Mouse (Mus musculus): ENCODE measurements at regions not wholly inside any gene's neighbourhood (a gene's known extent, or its start where the extent isn't known, plus 50 kb on each side); places are given as distances from the start of the nearest gene placed in this dataset.

DNA sequence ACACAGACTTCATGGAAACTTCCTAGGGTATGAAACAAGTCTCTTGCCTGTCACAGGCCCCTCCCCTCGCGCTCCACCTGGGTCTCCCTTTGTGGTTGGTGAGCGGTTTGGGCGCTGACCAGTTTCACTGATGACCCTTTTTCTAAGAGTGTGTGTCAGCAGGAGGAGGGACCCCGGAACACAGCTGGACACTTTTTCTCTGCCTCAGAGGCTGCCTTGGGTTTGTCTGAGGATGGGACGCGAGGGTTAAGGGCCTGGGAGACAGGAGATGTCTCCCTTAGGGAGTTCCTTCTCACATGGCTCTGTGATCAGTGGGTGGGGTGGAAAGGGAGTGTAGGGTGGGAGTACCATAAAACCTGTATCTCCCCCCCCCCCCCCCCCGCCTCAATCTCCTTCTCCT, 115.8 kb upstream of the Haao start:
- DNase-seq (ENCODE audit: low spot score) = no peak

DNA sequence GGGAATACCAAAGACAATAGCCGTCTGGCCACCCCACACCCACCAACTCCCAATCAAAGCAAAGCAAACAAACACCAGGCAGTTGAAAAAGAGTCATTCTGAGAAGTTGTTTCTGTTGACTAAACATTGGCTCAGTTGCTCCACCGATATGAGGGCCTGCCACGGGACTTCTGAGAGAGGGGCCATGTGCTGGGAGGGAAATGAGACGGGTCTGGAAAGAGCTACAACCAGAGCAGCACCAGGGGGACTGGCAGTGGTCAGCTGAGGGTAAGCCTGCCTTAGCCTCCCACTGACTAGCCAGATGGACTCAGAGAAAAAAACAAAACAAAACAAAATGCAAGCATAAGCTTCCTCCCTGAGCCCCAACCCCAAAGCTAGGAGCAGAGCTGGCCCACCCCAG, 115.1 kb upstream of the Haao start:
- DNase-seq (ENCODE audit: low spot score) = no peak

DNA sequence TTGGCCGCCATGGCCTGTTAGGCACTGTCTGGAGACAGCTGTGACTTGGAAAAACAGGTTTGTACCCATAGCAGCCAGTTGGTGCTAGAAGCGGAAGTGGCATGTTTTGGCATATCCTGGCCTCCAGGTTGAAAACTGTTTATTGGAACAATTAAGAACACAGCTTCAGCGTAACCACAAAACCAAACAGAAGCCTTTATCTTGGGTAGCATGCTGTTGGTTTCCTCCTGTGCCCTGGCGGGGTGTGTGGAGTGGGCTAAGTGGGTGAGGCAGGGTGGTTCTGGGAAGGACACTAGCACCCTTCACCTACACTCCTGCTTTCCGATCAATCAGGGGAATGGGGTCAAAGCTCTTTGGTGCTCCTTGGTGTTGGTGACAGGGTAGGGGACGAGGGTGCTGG, 114.4 kb upstream of the Haao start:
- DNase-seq (ENCODE audit: low spot score) = no peak

DNA sequence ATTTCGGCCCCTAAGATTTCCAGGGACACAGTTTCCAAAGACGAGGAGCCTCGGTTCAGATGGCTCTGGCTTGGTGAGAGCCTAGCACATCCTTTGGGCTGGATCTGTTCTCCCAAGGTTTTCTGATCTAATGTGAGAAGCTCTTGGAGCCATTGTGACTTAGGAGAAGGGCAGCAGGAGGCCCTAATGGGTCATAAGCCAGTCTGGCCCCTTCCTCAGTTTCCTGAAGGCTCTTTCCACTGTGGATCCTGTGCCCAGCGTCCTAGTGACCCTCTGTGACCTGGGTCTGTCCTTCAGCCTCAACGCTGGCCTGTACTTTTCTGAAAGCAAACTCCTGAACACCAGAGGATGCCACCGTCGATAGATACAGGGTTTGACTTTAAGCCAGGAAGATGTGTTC, 113.1 kb upstream of the Haao start:
- no peak for DNase-seq (ENCODE audit: low spot score)

DNA sequence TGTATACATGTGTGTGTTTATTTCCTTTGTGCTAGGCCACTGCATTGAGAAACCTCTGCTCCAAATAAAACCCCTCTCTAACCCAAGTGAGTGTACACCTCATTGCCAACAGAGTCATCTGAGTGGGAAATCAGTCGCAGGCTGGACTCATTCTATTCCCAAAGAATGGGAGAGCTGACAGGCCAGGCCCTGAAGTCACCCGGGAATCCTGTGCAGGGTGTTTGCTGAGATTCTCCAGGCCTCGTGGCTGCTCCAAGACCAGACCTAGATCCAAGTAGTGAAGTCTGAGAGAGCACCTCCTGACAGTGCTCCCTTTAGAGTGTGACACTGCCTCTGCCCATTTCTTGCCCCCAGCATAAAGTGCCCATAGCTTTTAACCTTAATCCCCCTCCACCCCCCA, 112.4 kb upstream of the Haao start:
- DNase-seq (ENCODE audit: low spot score) = no peak

DNA sequence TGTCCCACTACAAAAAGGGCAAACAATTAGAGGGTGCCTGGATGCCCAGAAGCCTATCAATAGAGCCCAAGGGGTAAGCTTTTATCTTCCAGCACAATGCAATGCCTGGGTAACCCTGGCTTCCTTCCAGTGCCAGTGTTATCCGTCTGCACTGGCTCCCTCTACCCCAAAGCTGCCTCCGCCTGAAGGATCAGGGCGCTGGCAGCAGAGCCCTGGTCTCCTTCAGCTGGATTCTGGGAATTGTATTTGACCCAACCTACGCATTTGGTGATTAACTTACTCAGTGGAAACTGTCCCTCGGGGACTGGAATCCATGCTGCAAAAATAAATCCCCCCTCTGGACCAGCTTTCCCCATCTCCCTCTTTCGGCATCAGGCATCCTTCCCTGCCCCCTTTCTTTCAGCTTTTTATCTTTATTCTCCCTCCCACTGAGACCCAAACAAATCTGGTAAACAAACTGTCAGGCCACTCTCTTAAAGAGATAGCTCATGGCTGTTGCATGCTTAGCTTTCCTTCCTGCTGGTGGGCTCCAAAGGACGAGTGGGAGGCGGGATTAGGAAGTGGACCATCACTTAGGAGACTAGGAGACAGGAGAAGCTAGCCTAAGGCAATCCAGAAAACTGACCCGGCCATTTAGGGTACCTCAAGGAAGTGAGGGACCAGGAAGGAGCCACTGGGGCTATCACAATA, 111.5 kb upstream of the Haao start:
- DNase-seq (ENCODE audit: low spot score) = no peak

DNA sequence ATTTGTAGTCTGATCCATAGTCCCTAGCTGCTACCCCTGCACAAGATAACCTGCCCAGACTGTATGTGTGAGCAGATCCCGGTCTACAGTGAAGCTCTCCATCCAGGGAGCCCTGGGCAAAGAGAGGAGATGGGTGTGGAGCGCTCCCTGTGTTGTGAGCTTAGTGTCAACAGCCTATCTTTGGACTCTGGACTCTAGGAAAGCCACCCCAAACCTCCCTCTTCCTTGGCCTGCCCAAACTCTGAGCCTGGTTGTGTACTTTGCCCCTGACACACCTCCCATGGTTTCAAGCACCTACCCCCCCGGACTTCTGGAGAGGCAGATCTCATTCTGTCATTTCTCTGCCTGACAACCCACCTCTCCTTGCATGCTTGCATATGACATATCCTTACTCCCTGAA, 110.9 kb upstream of the Haao start:
- no peak for DNase-seq (ENCODE audit: low spot score)

DNA sequence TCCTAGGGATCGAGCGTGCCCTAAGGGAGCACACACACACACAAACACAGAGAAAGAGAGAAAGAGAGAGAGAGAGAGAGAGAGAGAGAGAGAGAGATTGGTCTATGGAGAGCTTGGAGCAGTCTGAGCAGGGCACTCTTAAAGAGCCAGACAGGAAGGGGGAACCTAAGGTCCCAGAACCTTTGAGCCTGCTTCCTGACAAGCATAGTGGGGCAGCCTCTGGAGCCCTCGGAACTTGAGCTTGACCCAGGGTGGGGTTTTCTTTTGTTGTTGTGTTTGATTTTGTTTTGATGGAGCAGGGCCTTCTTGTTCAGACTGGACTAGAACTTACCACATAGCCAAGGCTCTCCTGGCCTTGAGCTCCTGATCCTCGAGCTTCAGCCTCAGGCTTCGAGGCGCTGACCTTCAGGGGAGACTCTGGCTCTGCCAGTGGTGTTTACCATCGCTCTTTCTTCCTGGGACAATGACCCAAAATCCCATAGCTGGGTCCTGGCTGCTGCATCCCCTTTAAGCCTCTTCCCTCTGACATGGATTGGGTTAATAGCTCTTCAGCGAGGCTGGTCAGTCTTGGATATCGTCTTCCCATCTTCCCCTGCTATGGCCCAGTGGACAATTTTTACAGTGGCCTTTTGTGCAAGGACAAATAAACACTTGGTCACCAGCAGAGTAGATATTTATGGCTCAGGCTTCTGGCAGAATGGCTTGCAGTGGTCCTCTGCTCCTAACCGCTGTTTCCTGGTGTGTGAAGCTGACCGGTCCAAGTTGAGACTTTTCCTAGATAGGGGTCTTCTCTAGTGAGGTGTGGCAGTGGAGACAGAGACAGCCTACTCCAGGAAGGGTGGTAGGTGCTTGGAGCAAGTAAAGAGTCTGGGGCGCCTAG, 110.1 kb upstream of the Haao start:
- DNase-seq (ENCODE audit: low spot score) = no peak

DNA sequence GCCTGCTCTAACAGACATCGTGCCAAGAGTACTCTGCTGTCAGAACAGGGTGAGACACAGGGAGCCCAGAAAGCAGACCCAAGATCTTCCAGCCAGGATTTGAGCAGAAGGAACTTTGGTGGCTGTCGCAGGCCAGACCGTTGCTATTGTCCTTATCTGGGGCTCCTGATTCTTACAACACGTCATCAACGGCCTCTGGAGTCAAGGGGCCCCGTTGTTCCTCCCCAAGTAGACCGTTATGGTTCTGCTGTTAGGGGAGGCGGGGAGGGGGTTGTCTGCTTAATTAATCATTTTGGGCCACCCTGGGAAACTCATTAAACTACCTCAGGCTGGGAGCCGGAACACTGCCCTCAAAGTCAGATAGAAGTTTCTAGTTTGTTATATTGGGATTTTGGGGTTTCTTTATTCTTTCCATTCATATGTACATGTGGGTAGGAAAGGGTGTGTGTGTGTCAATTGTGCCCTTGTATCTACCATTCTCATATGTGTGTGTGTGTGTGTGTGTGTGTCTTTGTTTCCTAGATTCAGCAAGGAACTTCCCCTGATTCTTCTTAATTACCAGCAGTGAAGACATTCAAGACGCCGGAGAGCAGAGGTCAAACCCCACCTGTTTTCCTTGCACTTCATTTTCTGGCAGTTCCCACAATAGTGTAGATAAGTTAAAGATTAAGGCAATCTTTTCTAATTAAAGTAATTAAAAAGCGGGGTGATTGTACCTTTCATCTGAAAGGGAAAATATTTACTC, 109.2 kb upstream of the Haao start:
- no peak for DNase-seq (ENCODE audit: low spot score)

DNA sequence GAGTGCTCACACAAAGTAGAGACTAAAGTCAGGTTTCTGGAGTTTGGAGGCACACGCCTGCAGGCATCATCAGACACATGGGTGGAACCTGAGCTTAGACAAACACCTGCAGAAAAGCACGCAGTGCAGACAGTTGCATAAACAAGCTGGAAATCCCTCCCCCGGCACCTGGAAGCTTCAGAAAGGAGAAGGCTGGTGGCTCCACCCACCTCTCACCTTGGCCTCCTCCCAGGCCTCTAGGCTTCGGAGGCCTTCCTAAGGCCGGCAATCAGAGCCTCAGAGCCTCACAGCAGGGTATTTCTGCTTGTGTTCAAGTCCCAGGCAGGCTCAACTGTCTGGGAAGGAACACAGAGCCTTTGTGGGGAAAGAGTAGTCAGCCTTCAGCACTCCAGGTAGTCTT, 108.2 kb upstream of the Haao start:
- no peak for DNase-seq (ENCODE audit: low spot score)

DNA sequence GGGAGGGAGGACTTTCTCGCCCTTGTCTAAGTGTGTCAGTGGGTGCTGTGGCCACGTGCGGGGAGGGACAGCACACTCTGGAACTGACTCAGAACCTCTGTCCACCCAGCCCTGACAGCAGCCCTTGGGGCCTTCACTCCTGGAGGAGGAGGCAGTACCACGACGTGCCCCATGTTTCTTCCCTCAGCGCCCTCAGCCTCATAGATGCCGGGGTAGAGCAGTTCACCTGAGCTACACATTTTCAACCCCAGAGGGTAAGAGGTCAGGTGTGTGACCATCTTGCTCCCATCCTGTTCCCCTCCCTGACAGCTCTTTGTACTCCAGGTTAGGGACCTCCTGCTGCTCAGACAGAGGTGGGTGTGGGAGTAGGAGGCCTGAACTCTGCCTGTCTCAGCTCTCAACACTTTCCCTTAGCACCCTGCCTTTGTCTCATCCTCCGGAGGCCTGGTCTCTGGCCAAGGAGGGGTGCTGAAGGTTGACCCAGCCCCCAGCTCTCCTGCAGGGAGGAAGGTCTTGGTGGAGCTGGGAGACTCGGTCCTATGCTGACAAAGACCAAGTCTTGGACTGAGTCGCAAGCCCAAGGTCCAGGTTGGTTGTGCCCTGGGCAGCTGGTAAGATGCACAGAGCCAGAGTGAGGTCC, 107.4 kb upstream of the Haao start:
- no peak for DNase-seq (ENCODE audit: low spot score)

DNA sequence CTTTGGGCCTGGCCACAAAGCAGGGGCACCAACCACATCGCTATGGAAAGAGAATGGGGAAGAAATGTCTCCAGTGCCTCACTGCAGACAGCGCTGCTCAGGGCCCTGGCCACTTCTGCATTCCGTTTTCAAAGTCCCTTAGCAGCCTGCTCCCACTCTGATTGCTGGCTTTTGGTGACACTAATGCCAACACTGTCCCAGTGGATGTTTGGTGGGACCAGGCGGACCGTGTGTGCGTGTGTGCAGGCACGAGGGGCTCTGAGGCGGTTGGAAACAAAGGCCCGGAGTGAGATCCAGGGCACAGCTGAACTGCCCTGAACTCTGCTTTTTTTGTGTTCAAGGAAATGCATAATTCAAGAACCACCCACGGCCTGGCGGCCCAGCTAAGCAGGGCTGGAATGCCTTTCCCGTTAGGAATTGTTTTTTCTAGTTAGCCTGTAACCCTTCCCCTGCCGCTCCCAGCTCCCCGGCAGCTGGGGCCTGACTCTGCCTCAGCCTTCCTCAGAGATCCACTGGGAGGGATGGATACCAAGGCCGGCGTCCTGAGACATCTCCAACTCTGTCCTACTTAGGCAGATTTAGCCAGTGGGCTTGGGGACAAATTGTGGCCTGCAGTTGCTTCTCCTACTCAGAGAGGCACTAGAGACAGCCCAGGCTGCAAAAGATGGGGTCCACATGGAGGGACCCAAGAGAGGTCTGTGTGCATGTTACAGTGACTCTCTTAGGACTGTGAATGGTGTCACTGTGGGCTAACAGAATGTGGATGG, 106.7 kb upstream of the Haao start:
- DNase-seq (ENCODE audit: low spot score) = peak; percentile 48

DNA sequence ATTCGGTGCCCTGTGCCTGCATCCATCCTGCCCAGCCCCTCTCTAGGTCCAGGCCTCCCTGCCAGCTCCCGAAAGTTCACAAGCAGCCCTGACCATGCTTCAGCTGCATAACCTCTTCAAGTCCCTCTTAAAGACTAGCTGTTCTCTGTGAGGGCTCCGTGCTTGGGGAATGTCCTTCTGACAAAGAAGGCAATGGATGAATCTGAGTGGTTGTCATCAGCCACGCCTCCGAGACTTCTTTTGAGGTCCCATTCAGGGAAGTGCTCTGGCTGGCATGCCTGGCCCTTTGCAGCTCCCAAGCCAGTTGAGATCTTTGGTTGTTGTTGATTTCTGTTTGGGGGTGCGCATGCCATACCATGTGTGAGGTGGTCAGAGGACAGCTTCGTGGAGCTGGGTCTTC, 105.9 kb upstream of the Haao start:
- DNase-seq (ENCODE audit: low spot score) = no peak

DNA sequence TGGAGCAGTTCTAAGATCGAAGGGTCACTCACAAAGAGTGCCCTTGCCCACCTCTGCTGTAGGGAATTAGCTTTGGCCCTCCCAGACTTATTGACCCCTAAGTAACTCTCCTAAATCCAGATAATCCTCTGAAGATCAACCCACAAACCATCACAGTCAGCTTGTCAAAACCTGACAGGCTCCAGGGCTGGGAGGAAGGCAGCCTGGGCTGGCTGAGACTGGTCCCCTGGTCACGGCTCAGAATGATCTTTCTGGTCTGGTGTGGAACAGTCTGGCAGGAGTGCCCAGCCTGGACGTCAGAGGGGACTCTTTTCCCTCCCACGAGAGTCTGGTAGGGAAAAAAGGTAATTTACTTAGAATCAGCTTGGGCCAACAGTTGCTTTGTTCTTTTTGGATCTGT, 99.0 kb upstream of the Haao start:
- no peak for DNase-seq (ENCODE audit: low spot score)

DNA sequence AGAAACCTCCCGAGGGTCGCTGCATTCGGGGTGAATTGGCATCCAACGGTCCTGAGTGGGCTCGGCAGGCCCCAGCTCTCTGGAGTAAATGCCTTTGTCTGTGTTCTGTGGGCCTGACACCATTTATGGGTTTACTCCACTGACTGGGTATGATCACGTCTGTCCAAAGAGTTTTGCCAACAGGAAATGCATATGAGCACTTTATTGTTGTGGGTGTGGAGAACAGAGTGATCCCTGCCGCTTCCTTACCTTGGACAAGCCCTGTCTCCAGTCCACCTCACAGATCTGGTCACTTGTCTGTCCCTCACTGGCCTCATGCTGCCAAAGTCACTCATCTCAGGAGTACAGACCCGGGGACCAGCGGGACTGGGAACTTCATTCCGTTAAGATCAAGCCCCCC, 91.6 kb upstream of the Haao start:
- DNase-seq (ENCODE audit: low spot score) = no peak

DNA sequence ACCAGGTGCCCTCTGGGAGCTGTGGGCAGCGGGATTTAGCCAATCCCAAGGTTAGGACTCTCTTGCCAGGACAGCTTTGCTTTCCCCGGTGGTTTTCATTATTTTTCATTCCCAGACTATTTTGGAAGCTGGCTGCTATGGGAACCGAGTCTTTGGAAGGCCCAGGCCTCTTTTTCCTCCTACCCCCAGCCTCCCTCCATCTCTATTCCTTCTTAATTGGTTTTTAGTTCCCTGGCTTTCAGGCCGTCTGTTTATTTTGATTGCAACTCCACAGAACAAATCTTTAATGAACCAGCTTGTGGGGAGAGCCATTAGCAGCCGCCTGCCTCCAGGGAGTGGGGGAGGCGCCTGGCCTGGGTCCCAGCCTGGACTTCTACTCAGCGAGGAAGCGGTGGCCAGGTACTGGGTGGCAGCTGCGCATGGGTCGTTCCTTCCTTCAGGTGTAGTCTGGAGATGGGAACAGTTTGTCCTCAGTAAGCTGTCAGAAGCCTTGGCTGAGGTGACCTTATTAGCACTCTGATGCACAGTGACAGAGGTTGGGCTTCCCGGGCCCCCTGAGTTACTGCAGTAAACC, 91.0 kb upstream of the Haao start:
- peak; percentile 68 for DNase-seq (ENCODE audit: low spot score)

DNA sequence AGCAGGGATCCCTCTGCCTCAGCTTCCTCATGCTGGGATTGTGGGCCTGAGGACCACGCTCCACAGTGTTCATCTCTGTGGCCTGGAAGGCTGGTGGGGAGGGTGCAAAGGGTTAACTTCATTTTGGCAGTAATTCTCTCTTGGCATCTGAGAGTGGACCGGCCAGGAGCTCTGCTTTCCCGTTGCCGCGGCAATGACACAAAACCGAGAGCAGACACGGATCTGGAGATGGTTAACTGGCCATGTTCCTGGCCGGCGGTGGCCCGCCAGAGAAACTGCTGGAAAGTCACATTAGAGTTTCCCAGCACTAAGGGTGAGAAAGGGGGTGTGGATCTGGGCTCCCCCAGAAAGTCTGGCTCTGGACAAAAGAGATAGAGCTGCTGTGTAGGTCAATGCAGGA, 89.8 kb upstream of the Haao start:
- DNase-seq (ENCODE audit: low spot score) = peak; percentile 43

DNA sequence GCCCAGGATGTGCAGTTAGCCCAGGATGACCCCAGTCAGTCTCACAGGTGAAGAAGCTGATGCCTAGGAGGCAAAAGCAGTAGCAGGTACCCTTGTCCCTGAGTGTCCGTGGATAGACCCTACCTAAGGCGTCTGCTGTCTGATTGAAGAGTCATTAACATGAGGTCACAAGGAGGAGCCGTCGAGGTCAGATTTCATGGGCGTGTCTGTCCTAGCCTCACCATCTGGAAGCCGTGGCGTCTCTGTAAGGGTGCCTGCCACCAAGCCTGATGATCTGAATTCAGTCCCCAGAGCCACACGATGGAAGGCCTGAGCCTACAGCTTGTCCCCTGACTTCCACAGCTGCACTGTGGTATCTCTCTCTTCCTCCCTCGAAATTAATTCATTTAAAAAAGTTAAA, 88.9 kb upstream of the Haao start:
- DNase-seq (ENCODE audit: low spot score) = no peak

DNA sequence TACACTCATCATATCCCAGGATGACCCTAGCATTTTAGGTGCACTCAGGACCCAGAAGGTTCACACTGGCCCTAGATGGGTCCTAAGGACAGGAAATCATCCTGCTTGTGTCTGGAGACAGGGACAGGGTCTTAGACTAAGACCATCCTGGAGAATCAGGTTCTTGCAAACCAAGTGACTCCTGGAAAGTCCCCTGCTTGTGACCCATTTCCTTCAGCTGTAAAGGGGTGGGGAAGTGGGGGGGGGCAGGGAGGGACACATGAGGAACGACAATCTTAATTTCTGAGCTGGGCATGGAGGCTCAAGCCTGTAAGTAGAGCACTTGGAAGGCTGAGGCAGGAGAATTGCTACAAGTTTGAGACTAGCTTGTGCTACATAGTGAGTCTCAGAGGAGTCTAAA, 88.2 kb upstream of the Haao start:
- no peak for DNase-seq (ENCODE audit: low spot score)

DNA sequence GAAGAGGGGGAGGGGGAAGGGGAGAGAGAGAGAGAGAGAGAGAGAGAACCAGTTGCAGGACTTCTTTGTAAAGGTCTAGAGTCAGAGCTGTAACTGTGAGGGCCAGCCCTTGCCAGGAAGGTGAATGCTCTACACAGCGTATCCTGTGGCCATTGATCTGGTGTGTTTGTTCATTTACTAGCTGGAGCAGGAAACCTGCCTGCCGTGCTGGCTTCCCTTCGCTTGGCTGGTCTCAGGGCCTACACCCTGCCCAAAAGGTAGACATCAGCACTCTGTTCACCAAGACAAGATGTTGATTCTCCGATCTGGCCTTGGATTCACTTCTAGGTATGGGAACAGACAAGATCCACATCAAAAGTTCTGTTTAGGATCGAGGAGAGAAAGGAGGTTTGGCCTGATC, 87.5 kb upstream of the Haao start:
- DNase-seq (ENCODE audit: low spot score) = no peak

DNA sequence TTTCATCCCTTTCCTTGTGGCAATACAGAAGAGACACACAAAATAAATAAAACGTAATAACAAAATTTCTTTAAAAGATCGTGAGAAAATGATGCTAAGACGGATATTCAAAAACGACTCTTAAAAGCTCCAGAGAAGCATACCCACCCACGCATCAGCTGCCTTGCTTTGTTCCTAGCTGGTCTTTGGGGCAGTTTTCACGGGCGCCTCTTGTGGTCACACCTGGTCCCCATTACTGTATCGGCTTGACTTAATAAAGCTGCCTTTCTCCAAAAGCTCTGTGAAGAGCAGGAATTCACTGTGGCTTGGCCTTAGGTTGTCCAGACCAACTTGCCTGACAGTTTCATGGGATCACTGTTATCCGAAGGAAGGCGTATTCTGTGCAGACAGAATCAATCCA, 86.0 kb upstream of the Haao start:
- no peak for DNase-seq (ENCODE audit: low spot score)

Data from layer of hippocampus, adult 11-12 months (tissue).